Mouse (Mus musculus): ENCODE data around the gene Fgfr2. TPM values are rescaled to one million over a fixed set of nuclear protein-coding genes. Genes with fewer than 3 reads are reported as not detected.

The Fgfr2 gene
- polyA plus RNA-seq, 1 experiment from 2014 or later = 86.9 TPM

DNA sequence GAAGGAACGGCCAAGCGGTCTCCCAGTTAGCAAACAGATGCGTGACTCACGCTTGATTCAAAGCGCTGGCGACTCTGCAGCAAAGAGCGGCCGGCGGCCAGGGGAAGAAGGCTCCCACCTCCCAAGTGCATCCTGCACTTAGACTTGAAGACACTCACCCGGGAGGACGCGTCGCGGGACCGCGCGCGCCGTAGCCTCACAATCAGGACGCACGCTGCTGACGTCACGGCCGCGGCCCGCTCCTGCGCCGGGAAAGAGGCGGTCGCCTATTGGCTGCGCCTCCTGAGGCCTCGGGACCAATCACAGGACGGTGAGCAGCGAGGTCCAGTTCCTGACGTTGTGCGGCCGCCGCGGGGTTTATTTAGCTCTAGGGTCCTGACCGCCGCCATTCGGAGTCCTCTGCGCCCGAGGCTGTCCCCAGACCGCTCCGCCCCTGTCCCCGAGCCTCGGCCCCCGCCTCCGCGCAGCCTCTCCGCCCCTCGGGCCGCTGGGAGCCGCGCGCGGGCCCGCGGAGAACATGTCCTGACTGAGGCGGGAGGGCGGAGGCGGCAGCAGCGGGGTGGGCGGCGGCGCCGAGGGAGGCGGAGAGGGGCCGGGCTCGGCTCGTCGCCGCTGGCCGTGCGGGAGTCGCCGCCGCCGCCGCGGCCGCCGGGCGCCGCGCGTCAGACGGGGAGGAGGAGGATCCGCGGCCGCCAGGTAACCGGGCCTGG, 192.1 kb downstream of the Fgfr2 start, which contains the start of gene Zranb1:
Zranb1 (plus strand) TSS at position 293 of the 710 bp plus-strand sequence.
- WGBS = under 1% methylated on average over 70 of the region's 93 CpGs
- peak; percentile 100 for ATAC-seq (ENCODE audit: insufficient read depth, low FRiP score, low TSS enrichment)
- Histone ChIP-seq H3K4me2 (ENCODE audit: low read depth) (peak within 1 kb of the TSS; percentile 75), H3K9ac (ENCODE audit: low read length) (peak within 1 kb of the TSS; percentile 93), H3K36me3 (ENCODE audit: control insufficient read depth, insufficient read depth, low read length) (no peaks in the 10 kb centered on the region), H3K27me3 (ENCODE audit: control insufficient read depth, insufficient read depth, low read length) (no peaks in the 10 kb centered on the region), H3K4me3 (ENCODE audit: low read depth, low read length) (peak within 1 kb of the TSS; percentile 99), H3K4me1 (ENCODE audit: control insufficient read depth, insufficient read depth, low read length) (peaks cover 8% of the 10 kb centered on the region; the same call in 1 of the 2 replicates), H3K27ac (ENCODE audit: low read depth, low read length) (peak within 1 kb of the TSS; percentile 97), H3K9me3 (ENCODE audit: control insufficient read depth, low read length) (no peaks in the 10 kb centered on the region)
- DNase-seq (ENCODE audit: low spot score) = peak; percentile 99

DNA sequence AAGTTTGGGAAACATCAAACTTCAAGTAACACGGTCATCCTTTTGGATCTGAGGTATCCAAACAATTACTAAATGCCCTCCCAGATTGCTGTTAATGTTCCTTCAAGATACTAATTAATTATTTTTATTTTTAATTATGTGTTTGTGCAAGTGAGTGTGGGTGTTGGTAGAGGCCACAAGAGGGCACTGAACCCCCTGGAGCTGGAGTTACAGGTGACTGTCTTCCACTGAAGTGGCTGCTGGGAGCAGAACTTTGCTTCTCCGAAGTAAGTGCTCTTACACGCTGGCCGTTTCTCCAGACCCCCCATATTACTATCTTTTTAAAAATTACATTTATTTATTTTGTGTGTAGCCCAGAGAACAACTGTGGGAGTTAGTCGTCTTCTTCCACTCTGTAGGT, 193.1 kb downstream of the Fgfr2 start:
- H3K4me3 ChIP-seq (ENCODE audit: low read depth, low read length) = peak overlapping the region; percentile 99
- 89% methylated on average over 5 of the region's 5 CpGs for WGBS
- peak overlapping the region; percentile 93 for H3K9ac ChIP-seq (ENCODE audit: low read length)
- peak overlapping the region; percentile 58 for H3K4me2 ChIP-seq (ENCODE audit: low read depth)
- H3K36me3 ChIP-seq (ENCODE audit: control insufficient read depth, insufficient read depth, low read length) = no peaks in the 10 kb centered on the region
- ATAC-seq (ENCODE audit: insufficient read depth, low FRiP score, low TSS enrichment) = no peak
- no peak overlapping the region for H3K27ac ChIP-seq (ENCODE audit: low read depth, low read length)
- DNase-seq (ENCODE audit: low spot score) = no peak
- no peaks in the 10 kb centered on the region for H3K27me3 ChIP-seq (ENCODE audit: control insufficient read depth, insufficient read depth, low read length)
- no peaks in the 10 kb centered on the region for H3K9me3 ChIP-seq (ENCODE audit: control insufficient read depth, low read length)
- peaks cover 8% of the 10 kb centered on the region; the same call in 1 of the 2 replicates for H3K4me1 ChIP-seq (ENCODE audit: control insufficient read depth, insufficient read depth, low read length)

GRCm38 (mm10) chr7:132927201-132927600, 195.9 kb downstream of the Fgfr2 start:
- no peaks in the 10 kb centered on the region for H3K9me3 ChIP-seq (ENCODE audit: control insufficient read depth, low read length)
- no peak for ATAC-seq (ENCODE audit: insufficient read depth, low FRiP score, low TSS enrichment)
- H3K4me2 ChIP-seq (ENCODE audit: low read depth) = no peak overlapping the region
- 65% methylated on average over 3 of the region's 3 CpGs for WGBS
- no peak for DNase-seq (ENCODE audit: low spot score)
- no peak overlapping the region for H3K9ac ChIP-seq (ENCODE audit: low read length)
- H3K27me3 ChIP-seq (ENCODE audit: control insufficient read depth, insufficient read depth, low read length) = no peaks in the 10 kb centered on the region
- H3K4me3 ChIP-seq (ENCODE audit: low read depth, low read length) = no peak overlapping the region
- H3K36me3 ChIP-seq (ENCODE audit: control insufficient read depth, insufficient read depth, low read length) = no peaks in the 10 kb centered on the region
- no peak overlapping the region for H3K27ac ChIP-seq (ENCODE audit: low read depth, low read length)
- peaks cover 5% of the 10 kb centered on the region; the same call in 1 of the 2 replicates for H3K4me1 ChIP-seq (ENCODE audit: control insufficient read depth, insufficient read depth, low read length)

DNA sequence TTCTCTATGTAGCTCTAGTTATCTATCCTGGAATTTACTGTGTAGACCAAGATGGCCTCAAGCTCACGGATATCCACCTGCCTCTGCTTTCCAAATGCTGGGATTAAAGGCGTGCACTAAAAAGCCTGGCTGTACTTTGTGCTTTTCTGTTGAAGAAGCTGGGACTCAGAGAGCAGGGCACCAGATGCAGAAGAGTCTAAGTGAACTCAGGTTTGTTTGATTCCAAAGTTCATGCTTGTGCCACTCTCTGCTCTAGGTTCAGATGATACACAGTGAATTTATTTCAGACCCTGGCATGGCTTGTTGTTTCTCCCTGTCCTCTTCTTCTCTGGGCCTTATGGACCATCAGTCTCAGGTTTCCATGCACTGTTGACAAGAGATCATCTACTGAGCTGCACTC, 197.9 kb downstream of the Fgfr2 start:
- WGBS = 77% methylated on average over 2 of the region's 2 CpGs
- Histone ChIP-seq H3K9me3 (ENCODE audit: control insufficient read depth, low read length) (no peaks in the 10 kb centered on the region), H3K27ac (ENCODE audit: low read depth, low read length) (no peak overlapping the region), H3K27me3 (ENCODE audit: control insufficient read depth, insufficient read depth, low read length) (no peaks in the 10 kb centered on the region), H3K4me2 (ENCODE audit: low read depth) (no peak overlapping the region), H3K9ac (ENCODE audit: low read length) (no peak overlapping the region), H3K4me3 (ENCODE audit: low read depth, low read length) (no peak overlapping the region), H3K4me1 (ENCODE audit: control insufficient read depth, insufficient read depth, low read length) (peaks cover 3% of the 10 kb centered on the region; the same call in 1 of the 2 replicates), H3K36me3 (ENCODE audit: control insufficient read depth, insufficient read depth, low read length) (no peaks in the 10 kb centered on the region)
- DNase-seq (ENCODE audit: low spot score) (no peak), ATAC-seq (ENCODE audit: insufficient read depth, low FRiP score, low TSS enrichment) (no peak)

DNA sequence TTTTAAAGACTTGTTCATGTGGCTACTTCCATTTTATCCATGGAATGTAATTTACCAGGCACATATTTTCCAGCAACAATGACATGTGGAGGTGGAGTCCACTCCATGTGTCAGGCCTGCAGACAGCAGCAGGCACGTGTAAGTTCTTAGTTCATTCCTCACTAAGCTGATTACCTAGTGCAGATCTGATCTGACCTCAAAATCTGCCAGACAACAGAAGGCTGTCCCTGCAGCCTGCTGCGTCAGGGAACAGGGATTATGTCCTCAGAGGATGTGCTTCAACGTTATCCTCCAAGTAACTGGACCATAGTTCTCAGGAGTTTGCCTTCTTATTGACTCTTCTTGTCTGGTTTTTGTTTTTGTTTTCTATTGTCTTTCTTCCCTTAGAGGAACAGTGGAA, 201.2 kb downstream of the Fgfr2 start:
- 62% methylated on average over 3 of the region's 3 CpGs for WGBS
- no peak overlapping the region for H3K27ac ChIP-seq (ENCODE audit: low read depth, low read length)

DNA sequence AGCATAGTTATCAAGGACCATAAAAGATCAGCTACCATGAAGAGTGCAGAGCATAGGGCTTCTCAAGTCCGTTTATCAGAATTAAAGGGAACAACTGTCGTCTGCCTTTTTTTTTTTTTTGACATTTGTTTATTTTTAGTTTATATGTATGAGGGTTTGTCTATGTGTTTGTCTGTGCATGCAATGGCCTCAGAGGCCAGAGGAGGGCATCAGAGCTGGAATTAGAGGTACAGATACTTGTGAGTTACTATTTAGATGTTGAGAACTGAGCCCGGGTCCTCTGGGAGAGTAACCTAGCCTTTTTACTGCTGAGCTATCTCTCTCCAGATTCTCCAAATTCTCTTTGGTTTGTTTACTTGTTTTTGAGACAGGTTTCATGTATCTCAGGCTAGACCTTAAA, 219.4 kb downstream of the Fgfr2 start:
- no peaks in the 10 kb centered on the region for H3K27me3 ChIP-seq (ENCODE audit: control insufficient read depth, insufficient read depth, low read length)
- H3K4me3 ChIP-seq (ENCODE audit: low read depth, low read length) = no peak overlapping the region
- WGBS = 83% methylated on average over 3 of the region's 3 CpGs
- H3K9me3 ChIP-seq (ENCODE audit: control insufficient read depth, low read length) = no peaks in the 10 kb centered on the region
- H3K4me2 ChIP-seq (ENCODE audit: low read depth) = no peak overlapping the region
- DNase-seq (ENCODE audit: low spot score) (no peak), ATAC-seq (ENCODE audit: insufficient read depth, low FRiP score, low TSS enrichment) (no peak)
- no peaks in the 10 kb centered on the region for H3K4me1 ChIP-seq (ENCODE audit: control insufficient read depth, insufficient read depth, low read length)
- no peaks in the 10 kb centered on the region for H3K36me3 ChIP-seq (ENCODE audit: control insufficient read depth, insufficient read depth, low read length)
- no peak overlapping the region for H3K27ac ChIP-seq (ENCODE audit: low read depth, low read length)
- H3K9ac ChIP-seq (ENCODE audit: low read length) = no peak overlapping the region

More for the DNA sequence above, 201.2 kb downstream of the Fgfr2 start:
- no peaks in the 10 kb centered on the region for H3K36me3 ChIP-seq (ENCODE audit: control insufficient read depth, insufficient read depth, low read length)
- ATAC-seq (ENCODE audit: insufficient read depth, low FRiP score, low TSS enrichment) (no peak), DNase-seq (ENCODE audit: low spot score) (no peak)
- H3K4me3 ChIP-seq (ENCODE audit: low read depth, low read length) = no peak overlapping the region
- H3K9ac ChIP-seq (ENCODE audit: low read length) = no peak overlapping the region
- no peaks in the 10 kb centered on the region for H3K27me3 ChIP-seq (ENCODE audit: control insufficient read depth, insufficient read depth, low read length)
- H3K4me1 ChIP-seq (ENCODE audit: control insufficient read depth, insufficient read depth, low read length) = no peaks in the 10 kb centered on the region
- H3K9me3 ChIP-seq (ENCODE audit: control insufficient read depth, low read length) = no peaks in the 10 kb centered on the region
- H3K4me2 ChIP-seq (ENCODE audit: low read depth) = no peak overlapping the region

DNA sequence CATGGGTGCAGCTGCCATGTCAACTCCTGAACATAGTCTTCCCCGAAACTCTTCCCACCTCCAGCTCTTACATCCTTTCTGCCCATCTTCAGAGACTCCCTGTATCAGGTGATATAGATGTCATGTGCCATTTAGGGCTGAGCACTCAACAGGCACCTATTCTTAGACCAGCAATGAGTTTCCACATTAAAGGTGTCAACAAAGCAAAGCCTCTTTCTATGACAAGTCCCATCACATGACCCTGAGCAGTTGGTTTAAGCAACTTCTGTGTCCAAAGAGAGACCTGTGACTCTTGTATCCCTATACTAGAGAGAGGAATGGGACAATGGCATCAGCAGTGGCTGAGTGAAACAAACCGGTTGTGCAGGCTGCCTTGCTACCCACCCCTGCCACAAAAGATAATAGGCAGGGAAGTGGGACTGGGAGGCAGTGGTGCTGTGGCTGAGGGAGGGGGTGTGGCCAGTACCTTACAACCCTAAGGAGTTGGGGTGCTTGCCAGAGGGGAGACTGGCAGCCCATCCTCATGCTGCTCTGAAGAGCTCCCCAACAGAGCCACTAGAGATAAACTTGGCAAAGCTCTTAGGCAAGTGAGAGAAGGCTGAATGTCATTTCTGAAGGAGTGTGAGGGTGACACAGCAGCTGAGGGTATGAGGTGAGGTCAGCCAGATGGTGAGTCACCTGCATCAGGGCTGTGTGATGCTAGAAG, 222.2 kb downstream of the Fgfr2 start:
- Histone ChIP-seq H3K27me3 (ENCODE audit: control insufficient read depth, insufficient read depth, low read length) (no peaks in the 10 kb centered on the region), H3K9ac (ENCODE audit: low read length) (no peak overlapping the region), H3K27ac (ENCODE audit: low read depth, low read length) (no peak overlapping the region), H3K4me1 (ENCODE audit: control insufficient read depth, insufficient read depth, low read length) (no peaks in the 10 kb centered on the region), H3K4me3 (ENCODE audit: low read depth, low read length) (no peak overlapping the region), H3K36me3 (ENCODE audit: control insufficient read depth, insufficient read depth, low read length) (no peaks in the 10 kb centered on the region), H3K9me3 (ENCODE audit: control insufficient read depth, low read length) (no peaks in the 10 kb centered on the region), H3K4me2 (ENCODE audit: low read depth) (no peak overlapping the region)
- DNase-seq (ENCODE audit: low spot score) (no peak), ATAC-seq (ENCODE audit: insufficient read depth, low FRiP score, low TSS enrichment) (no peak)
- 66% methylated on average over 2 of the region's 2 CpGs for WGBS

DNA sequence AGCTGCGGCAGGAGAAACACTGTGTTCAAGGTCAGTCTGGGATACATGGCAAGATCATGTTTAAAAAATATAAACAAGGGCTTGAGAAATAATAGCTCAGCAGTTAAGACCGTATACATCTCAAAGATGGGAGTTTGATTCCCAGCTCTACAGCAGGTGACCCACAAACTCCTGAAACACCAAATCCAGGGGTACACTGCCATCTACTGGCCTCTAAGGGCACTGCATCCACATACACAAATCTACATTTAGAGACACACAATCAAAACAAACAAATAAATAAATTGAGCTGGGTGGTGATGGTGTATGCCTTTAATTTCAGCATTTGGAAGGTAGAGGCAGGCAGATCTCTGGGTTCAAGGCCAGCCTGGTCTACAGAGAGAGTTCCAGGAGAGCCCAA, 224.9 kb downstream of the Fgfr2 start:
- Histone ChIP-seq H3K27ac (ENCODE audit: low read depth, low read length) (no peak overlapping the region), H3K4me3 (ENCODE audit: low read depth, low read length) (no peak overlapping the region), H3K27me3 (ENCODE audit: control insufficient read depth, insufficient read depth, low read length) (no peaks in the 10 kb centered on the region), H3K36me3 (ENCODE audit: control insufficient read depth, insufficient read depth, low read length) (no peaks in the 10 kb centered on the region), H3K4me1 (ENCODE audit: control insufficient read depth, insufficient read depth, low read length) (no peaks in the 10 kb centered on the region), H3K9ac (ENCODE audit: low read length) (no peak overlapping the region), H3K4me2 (ENCODE audit: low read depth) (no peak overlapping the region), H3K9me3 (ENCODE audit: control insufficient read depth, low read length) (no peaks in the 10 kb centered on the region)
- ATAC-seq (ENCODE audit: insufficient read depth, low FRiP score, low TSS enrichment) (no peak), DNase-seq (ENCODE audit: low spot score) (no peak)
- 94% methylated on average over 2 of the region's 2 CpGs for WGBS

DNA sequence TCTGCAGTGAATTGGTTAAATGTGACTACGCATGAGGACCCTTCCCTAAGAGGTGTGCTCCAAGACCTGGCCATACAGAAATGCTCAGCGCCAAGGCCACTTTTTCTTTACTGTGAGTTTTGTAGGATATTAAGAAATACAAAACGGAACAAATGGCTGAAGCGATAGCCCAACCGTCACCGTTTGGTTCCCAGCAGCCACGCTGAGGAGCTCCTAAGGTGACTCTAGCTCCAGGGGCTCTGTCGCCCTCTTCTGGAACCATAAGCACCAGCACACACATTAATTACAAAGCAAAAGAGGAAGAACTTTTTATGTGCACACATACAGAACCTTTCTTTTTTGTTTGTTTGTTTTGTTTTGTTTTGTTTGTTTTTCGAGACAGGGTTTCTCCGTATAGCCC, 225.9 kb downstream of the Fgfr2 start:
- H3K36me3 ChIP-seq (ENCODE audit: control insufficient read depth, insufficient read depth, low read length) = no peaks in the 10 kb centered on the region
- H3K4me3 ChIP-seq (ENCODE audit: low read depth, low read length) = no peak overlapping the region
- ATAC-seq (ENCODE audit: insufficient read depth, low FRiP score, low TSS enrichment) (no peak), DNase-seq (ENCODE audit: low spot score) (no peak)
- H3K9me3 ChIP-seq (ENCODE audit: control insufficient read depth, low read length) = no peaks in the 10 kb centered on the region
- H3K9ac ChIP-seq (ENCODE audit: low read length) = no peak overlapping the region
- no peak overlapping the region for H3K27ac ChIP-seq (ENCODE audit: low read depth, low read length)
- H3K4me2 ChIP-seq (ENCODE audit: low read depth) = no peak overlapping the region
- no peaks in the 10 kb centered on the region for H3K4me1 ChIP-seq (ENCODE audit: control insufficient read depth, insufficient read depth, low read length)
- WGBS = 81% methylated on average over 10 of the region's 10 CpGs
- H3K27me3 ChIP-seq (ENCODE audit: control insufficient read depth, insufficient read depth, low read length) = no peaks in the 10 kb centered on the region
